Mouse (Mus musculus) liver, adult 2 months (tissue): Measurements from ENCODE around the gene Crhbp.

Source experiments
- CTCF ChIP-seq: fragments of 200-500 bp; IDR thresholded peaks from 2 replicates; pipeline ENCODE4 v1.5.1; 2011; ENCODE audit warnings: low read depth, low read length, control low read depth
- POLR2A ChIP-seq: fragments of 200-500 bp; IDR thresholded peaks from 2 replicates; pipeline ENCODE4 v1.6.1; 2011; ENCODE audit warnings: low read length, control low read depth; ENCODE audit not compliant: insufficient read depth; ENCODE audit errors: extremely low read depth

DNA sequence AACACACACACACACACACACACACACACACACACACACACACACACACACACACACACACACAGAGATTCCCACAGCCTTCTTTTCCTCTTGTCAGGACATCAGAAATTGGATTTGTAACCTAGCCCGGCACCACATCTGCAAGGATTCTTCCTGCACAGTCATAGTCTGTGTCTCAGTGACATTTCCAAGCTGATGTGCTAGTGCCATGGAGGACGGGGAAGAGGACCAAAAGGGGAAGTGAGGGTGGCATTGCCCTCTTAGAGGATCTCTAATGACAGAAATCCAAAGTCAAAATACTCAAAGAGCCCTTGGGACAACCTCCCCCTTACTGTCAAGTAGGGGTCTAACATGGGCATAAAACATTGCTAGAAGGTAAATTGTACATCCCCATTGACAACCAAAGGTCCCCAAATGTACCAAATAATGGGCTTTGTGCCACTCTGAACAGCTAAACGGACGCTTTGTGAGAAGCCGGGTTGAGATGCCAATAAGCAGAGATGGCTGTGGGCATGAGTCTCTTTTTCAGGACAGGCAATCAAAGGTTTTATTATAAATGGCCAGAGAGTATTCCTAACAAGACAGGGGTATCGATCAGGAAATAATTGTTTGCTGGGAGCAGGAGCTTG lies 26.0 kb downstream of the Crhbp start:
- TF ChIP-seq CTCF (no peak), POLR2A (no peak)
